Mouse (Mus musculus) forebrain, embryonic 10.5 days (tissue): Measurements from ENCODE around the gene Gm20379. TPM values are rescaled to one million over a fixed set of nuclear protein-coding genes. Genes with fewer than 3 reads are reported as not detected.

Source experiments
- DNase-seq: peaks from one replicate; pipeline ENCODE4 v3.0.0-alpha.2; 2017; ENCODE audit warnings: low spot score; ENCODE audit errors: extremely low spot score
- H3K27ac ChIP-seq: fragments of 300-500 bp; sonication (generic); 2 replicates; pipeline ENCODE4 v1.5.1; 2016; ENCODE audit warnings: mild to moderate bottlenecking
- H3K27me3 ChIP-seq: fragments of 300-500 bp; sonication (generic); 2 replicates; pipeline ENCODE4 v1.6.1; 2016; ENCODE audit warnings: mild to moderate bottlenecking; ENCODE audit not compliant: poor library complexity, severe bottlenecking
- H3K36me3 ChIP-seq: fragments of 300-500 bp; sonication (generic); replicated peaks from 2 replicates; pipeline ENCODE4 v1.6.1; 2016; ENCODE audit warnings: mild to moderate bottlenecking, moderate library complexity
- H3K4me1 ChIP-seq: fragments of 300-500 bp; sonication (generic); 2 replicates; pipeline ENCODE4 v1.6.1; 2016
- H3K4me3 ChIP-seq: fragments of 300-500 bp; sonication (generic); 2 replicates; pipeline ENCODE4 v1.5.1; 2016; ENCODE audit warnings: mild to moderate bottlenecking, moderate library complexity
- H3K9me3 ChIP-seq: fragments of 300-500 bp; sonication (generic); 2 replicates; pipeline ENCODE4 v1.6.1; 2016; ENCODE audit warnings: mild to moderate bottlenecking, moderate library complexity
- WGBS: fragments of 180-500 bp; shearing (Covaris S2); methylation state at CpG from one replicate; pipeline ENCODE4 v1.1.7; 2016; 5-methylcytosine and 5-hydroxymethylcytosine counted together
- polyA plus RNA-seq: library from polyadenylated mRNA; unstranded; fragments of >200 nt; fragmentation: Nextera tagmentation; extraction: Ambion mirVana; gene quantifications from 2 replicates; pipeline ENCODE4 v1.2.1, GENCODE M21; 2016

Gm20379 gene
- polyA plus RNA-seq, 1 experiment from 2014 or later, result 1.0 TPM

DNA sequence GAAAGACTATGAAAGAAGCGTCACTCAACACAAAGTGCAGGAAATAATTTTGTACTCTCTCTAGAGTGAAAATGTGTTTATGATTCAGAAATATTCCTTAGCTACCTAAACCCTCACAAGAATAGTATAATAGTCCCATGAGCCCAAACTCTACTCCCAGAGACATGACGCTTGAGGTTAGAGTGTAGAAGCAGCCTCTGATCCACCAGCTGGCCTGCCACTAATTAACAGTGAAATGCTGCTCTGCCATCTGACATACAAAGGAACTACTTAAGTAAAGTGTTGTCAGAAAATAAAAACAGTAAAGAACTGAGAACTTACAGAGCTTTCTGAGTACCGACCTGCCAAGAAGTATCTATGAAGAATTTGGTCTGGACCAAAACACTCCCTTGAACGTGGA is 3.3 kb upstream of the Gm20379 start:
- Histone ChIP-seq H3K4me1 (no peaks in the 10 kb centered on the region), H3K36me3 (peaks cover 61% of the 10 kb centered on the region), H3K9me3 (no peaks in the 10 kb centered on the region), H3K4me3 (no peak overlapping the region), H3K27me3 (no peaks in the 10 kb centered on the region), H3K27ac (no peak overlapping the region)
- 93% methylated on average over 4 of the region's 4 CpGs for WGBS
- no peak for DNase-seq

DNA sequence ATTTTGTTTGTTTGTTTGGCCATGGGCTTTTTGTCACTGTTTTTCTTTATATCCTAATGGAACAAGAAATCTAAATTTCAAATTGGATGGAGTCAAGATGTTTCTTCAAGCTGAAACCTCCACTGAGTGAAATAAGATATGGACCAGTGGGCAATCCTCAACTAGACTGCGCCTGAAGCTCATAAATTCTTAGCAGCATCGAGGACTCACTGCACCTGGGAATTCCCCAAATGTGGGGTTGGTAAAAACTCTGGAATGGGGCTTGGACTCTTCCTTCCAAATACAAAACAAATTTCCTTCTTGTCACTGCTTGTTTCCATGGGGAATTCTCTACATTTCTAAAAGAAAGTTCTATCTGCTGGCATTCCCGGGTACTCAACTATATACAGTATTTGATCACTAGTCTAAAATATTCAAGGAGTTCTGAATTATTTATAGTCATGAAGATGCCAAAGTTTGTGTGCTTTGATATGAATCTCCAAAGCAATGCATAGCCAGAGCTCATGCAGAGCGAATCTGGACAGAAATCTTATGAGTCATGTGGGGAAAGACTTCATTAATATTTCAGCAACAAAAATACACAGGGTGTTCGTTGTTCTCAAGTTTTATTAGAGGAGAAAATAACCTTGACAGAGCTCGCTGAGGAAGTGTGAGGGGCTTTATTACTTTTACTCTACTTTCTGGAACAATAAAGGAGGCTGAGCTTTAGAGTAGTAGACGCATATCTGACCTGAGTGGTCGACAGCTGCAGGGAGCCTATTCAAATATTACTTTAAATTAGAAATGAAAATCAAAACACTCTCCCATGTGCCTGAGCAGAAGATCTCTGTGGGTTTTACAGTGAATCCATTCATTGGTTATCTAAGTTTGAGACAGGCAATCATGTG is 2.5 kb upstream of the Gm20379 start:
- no peak overlapping the region for H3K27ac ChIP-seq
- 93% methylated on average over 8 of the region's 8 CpGs for WGBS
- no peaks in the 10 kb centered on the region for H3K4me1 ChIP-seq
- H3K9me3 ChIP-seq, result no peaks in the 10 kb centered on the region
- H3K27me3 ChIP-seq, result no peaks in the 10 kb centered on the region
- peaks cover 63% of the 10 kb centered on the region for H3K36me3 ChIP-seq
- no peak overlapping the region for H3K4me3 ChIP-seq
- DNase-seq, result no peak

DNA sequence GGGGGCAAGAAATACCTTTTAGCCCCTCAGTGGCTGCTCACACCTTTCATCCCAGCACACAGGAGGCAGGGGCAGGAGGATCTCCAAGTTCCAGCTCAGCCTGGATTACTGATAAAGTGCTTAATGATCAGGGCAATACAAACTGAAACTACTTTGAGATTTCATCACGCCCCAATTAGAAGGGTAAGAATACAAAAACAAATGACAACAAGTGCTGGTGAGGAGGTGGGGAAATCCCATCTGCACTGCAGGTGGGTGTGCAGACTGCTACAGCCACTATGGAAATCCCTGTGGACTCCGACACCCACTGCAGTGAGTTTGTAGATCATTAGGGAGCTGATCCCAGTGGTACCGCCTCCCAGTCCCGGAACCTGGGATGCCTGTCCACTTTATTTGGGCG is 1.5 kb upstream of the Gm20379 start:
- peaks cover 63% of the 10 kb centered on the region for H3K36me3 ChIP-seq

DNA sequence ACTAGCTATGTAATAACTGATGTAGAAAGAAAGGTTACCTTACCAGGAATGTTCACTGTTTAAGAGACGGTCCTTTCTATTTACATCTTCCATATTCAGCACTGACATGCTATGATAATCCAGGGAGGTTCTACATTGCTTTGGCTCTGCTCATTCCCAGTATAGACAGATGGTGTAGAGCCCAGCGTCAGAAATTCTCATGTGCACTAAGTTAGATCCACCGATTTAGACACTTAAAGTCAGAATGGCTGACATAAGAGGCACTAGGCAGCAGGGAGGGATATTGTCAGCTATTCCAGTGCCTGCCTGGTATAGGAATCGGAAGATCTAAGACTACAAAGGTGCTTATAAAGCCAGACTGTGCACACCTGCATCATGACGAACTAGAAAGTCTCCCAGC is 8.8 kb downstream of the Gm20379 start:
- Histone ChIP-seq H3K27me3 (no peaks in the 10 kb centered on the region), H3K4me1 (no peaks in the 10 kb centered on the region), H3K27ac (no peak overlapping the region), H3K4me3 (no peak overlapping the region), H3K36me3 (peaks cover 47% of the 10 kb centered on the region), H3K9me3 (no peaks in the 10 kb centered on the region)
- 90% methylated on average over 5 of the region's 5 CpGs for WGBS
- DNase-seq, result no peak

More for the DNA sequence above, 1.5 kb upstream of the Gm20379 start:
- 94% methylated on average over 5 of the region's 5 CpGs for WGBS
- Histone ChIP-seq H3K4me1 (no peaks in the 10 kb centered on the region), H3K27me3 (no peaks in the 10 kb centered on the region), H3K27ac (no peak overlapping the region), H3K9me3 (no peaks in the 10 kb centered on the region), H3K4me3 (no peak overlapping the region)
- no peak for DNase-seq

DNA sequence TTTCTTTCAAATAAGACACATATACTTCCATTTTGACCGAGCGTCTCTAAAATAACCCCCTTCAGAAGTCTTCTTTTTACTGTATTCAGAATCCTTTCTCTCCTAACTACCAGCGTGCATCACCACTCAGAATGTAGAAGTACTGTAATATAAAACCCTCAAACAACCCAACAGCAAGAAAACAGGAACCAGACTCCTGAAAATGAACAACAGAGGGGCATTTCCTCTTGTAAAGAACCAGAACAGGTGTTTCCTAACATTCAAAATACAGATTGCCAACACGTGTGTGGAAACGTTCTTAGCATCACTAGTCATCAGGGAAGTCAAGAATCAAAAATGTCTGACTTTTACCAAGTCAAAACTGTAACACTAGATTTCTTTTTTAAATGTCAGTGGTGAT is 15.0 kb downstream of the Gm20379 start:
- H3K36me3 ChIP-seq, result peaks cover 63% of the 10 kb centered on the region
- no peaks in the 10 kb centered on the region for H3K27me3 ChIP-seq
- H3K4me1 ChIP-seq, result no peaks in the 10 kb centered on the region
- H3K9me3 ChIP-seq, result no peaks in the 10 kb centered on the region
- WGBS, result 87% methylated on average over 5 of the region's 5 CpGs
- DNase-seq, result no peak
- H3K27ac ChIP-seq, result no peak overlapping the region
- H3K4me3 ChIP-seq, result no peak overlapping the region

DNA sequence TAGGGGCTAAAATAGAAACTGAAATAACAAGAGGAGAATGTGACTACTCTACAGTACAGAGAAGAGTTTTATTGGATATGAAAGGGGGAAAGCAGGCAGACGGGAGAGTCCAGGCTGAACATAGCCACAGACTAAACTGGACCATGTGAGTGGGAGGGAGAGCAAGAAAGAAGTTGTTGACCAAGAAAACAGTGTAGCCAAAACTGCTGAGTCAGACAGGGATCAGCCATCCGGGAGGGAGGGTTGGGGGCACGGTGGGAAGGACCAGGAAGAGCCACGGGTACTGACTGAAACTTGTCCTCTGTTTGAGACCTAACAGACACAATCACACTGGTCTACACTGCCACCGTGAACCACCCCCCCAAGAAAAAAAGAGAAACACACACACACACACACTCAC is 20.2 kb downstream of the Gm20379 start:
- no peaks in the 10 kb centered on the region for H3K9me3 ChIP-seq
- no peaks in the 10 kb centered on the region for H3K4me1 ChIP-seq
- no peak overlapping the region for H3K4me3 ChIP-seq
- H3K36me3 ChIP-seq, result peaks cover 51% of the 10 kb centered on the region
- no peaks in the 10 kb centered on the region for H3K27me3 ChIP-seq
- WGBS, result 81% methylated on average over 5 of the region's 5 CpGs
- H3K27ac ChIP-seq, result no peak overlapping the region
- DNase-seq, result no peak

DNA sequence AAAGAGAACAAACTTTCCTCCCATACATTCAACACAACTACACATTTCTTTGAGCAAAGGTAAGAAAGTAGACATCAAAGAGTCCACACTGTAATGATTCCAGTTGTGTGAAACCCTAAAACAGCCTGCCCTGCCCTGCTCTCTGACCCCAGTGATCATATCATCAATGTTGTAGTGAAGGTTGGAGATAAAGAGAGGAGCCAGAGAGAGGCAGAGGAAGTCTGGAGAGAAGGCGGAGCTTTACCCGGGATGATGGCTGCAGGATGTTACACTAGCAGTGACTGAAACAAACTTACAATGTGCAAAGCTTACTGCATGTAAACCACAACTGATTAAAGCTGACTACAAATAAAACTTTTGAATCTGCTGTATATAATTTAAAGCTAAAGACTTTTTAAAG is 22.2 kb downstream of the Gm20379 start:
- Histone ChIP-seq H3K27me3 (no peaks in the 10 kb centered on the region), H3K4me3 (no peak overlapping the region), H3K9me3 (no peaks in the 10 kb centered on the region), H3K27ac (no peak overlapping the region), H3K4me1 (no peaks in the 10 kb centered on the region), H3K36me3 (peaks cover 53% of the 10 kb centered on the region)
- no peak for DNase-seq
- 92% methylated on average over 2 of the region's 2 CpGs for WGBS

DNA sequence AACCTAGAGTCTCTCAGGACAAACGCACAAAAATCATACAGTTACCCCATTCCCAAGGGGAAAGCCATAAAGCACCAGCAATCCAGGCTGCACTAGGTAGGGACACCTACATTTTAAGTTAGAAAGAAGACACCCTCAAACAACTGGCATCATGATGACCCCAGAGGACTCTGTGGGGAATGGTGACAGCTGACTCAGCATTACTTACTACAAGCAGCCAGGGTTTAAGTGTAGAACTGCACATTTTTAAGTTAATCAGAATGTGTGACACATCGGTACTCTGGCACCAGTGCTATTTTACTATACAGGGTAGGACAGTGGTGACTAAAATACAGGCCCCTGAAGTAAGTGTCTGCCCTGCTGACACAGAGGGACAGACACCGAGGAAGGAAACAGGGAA is 24.8 kb downstream of the Gm20379 start:
- WGBS, result 96% methylated on average over 3 of the region's 3 CpGs
- Histone ChIP-seq H3K27me3 (no peaks in the 10 kb centered on the region), H3K9me3 (no peaks in the 10 kb centered on the region), H3K4me1 (no peaks in the 10 kb centered on the region), H3K36me3 (peaks cover 58% of the 10 kb centered on the region), H3K27ac (no peak overlapping the region), H3K4me3 (no peak overlapping the region)
- DNase-seq, result no peak

DNA sequence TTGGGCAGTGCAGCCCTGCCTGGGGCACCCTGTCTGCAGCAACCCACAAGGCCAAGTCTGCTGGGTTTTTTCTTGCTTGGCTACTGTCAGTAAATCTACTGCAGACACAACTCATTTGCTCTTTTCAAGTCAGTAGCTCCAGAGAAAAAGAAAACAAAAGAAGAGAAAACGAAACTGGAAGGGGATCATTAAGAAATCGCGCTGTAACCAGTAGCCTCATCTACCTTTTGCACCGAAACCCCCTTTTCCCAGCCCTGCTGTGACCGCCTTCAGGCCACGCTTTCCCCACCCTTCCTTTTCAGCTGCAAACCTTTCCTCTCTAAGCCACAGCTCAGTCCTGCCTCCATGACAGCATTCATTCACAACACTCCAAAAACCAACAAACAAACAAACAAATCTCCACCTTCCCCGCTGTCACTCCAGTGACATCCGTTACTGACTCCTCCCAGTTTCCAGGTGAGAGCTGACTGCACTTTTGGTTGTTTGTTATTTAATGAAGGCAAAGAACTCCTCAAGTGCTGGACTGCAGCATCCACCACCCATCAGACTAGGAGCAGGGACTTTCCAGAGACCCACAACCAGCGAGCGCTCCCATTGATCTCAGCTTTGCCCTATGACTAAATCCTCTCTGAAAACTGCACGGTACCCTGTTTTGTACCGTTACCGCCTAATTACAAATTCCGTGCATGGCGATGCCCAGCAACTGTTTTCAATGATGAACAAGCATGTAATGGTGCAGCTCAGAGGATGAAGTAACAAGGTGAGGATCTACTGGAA is 26.5 kb downstream of the Gm20379 start:
- no peak overlapping the region for H3K4me3 ChIP-seq
- peaks cover 61% of the 10 kb centered on the region for H3K36me3 ChIP-seq
- H3K4me1 ChIP-seq, result no peaks in the 10 kb centered on the region
- H3K9me3 ChIP-seq, result no peaks in the 10 kb centered on the region
- H3K27me3 ChIP-seq, result no peaks in the 10 kb centered on the region
- no peak overlapping the region for H3K27ac ChIP-seq
- WGBS, result 89% methylated on average over 15 of the region's 15 CpGs
- no peak for DNase-seq

DNA sequence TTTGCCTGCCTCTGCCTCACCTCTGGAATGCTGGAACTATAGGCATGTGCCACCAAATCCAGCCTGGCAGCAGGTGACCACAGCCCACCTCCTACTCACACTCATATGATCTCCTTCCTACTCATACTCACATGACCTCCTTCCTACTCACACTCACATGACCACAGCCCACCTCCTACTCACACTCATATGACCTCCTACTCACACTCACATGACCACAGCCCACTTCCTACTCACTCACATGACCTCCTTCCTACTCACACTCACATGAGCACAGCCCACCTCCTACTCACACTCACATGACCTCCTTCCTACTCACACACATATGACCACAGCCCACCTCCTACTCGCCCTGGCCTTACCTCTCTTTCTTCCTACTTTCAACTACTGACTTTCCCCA is 31.1 kb downstream of the Gm20379 start:
- Histone ChIP-seq H3K4me1 (no peaks in the 10 kb centered on the region), H3K36me3 (peaks cover 71% of the 10 kb centered on the region), H3K27ac (no peak overlapping the region), H3K4me3 (no peak overlapping the region), H3K9me3 (no peaks in the 10 kb centered on the region), H3K27me3 (no peaks in the 10 kb centered on the region)
- WGBS, result 100% methylated on average over 1 of the region's 1 CpGs
- DNase-seq, result no peak

DNA sequence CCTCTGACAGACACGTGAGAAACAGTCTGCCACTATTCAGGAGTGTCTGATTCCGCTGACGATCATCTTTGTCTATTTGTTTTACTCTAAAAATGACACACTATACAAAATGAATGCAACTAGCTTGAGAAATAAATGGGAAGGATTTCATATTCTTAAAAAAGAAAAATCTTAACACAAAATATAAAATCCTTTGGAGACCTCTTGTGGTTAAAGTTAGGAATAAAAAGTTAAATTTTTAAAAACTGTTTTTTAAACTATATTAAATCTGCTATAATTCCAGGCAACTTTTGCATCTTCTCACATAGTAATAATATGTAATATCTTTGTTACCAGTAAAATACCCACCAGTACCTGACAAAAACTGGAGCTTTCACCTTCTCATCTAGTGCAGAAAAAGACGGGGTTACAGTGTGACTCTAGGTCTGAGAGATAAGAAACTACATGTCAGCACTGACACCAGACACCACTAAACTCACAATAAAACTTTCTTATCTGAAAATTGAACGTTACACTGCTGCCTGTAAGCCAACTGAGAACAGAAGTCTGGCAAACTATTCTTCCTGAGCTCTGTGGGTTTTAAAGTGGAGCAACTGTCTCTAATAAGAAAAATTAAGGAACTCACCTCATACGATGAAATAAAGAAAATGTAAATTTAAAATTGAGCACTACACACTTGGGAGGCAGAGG is 32.1 kb downstream of the Gm20379 start:
- Histone ChIP-seq H3K9me3 (no peaks in the 10 kb centered on the region), H3K4me3 (no peak overlapping the region), H3K36me3 (peaks cover 72% of the 10 kb centered on the region), H3K27ac (no peak overlapping the region), H3K27me3 (no peaks in the 10 kb centered on the region), H3K4me1 (no peaks in the 10 kb centered on the region)
- WGBS, result 91% methylated on average over 6 of the region's 6 CpGs
- no peak for DNase-seq

DNA sequence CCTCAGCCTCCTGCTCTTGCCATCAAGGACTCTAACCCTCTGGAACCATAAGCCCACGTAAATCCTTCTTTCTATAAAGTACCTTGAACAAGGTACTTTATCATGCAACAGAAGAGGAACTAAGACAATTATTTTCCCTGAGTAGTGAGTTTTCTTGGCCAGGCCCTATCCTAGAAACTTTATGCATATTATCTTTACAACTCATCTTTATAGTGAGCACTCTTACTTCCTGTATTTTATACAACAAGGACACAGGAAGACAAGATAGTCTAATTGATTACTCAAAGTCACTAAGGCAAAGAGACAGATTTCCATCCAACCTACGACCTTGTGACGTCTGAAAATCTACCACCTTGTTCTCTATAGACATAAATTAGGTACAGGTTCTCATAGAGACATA is 34.0 kb downstream of the Gm20379 start:
- Histone ChIP-seq H3K36me3 (peaks cover 73% of the 10 kb centered on the region), H3K27ac (no peak overlapping the region), H3K9me3 (no peaks in the 10 kb centered on the region), H3K27me3 (no peaks in the 10 kb centered on the region), H3K4me1 (no peaks in the 10 kb centered on the region), H3K4me3 (no peak overlapping the region)
- WGBS, result 93% methylated on average over 3 of the region's 3 CpGs
- no peak for DNase-seq

DNA sequence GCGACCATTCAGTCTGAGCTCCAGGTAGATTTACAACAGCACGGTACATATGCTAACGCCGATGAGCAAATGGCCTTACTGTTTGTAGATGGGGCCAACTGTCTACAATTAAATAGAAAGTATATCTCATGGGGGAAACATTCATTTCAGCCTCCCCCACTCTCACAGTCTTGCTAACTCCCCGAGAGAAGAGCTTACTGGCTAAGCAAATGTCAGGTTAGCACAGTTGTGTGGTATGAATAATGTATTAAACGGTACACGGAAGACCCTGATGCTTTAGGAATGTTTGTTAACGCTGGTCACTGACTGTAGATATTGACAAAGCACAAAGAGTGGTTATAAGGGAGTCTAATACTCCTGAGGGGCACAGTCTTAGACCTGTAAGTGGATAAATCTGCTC is 38.3 kb downstream of the Gm20379 start:
- Histone ChIP-seq H3K27ac (no peak overlapping the region), H3K4me3 (no peak overlapping the region), H3K9me3 (no peaks in the 10 kb centered on the region), H3K4me1 (no peaks in the 10 kb centered on the region), H3K27me3 (no peaks in the 10 kb centered on the region), H3K36me3 (peaks cover 92% of the 10 kb centered on the region)
- DNase-seq, result no peak
- WGBS, result 96% methylated on average over 8 of the region's 8 CpGs
